Mouse (Mus musculus): ENCODE data around the gene Olfr707.
"Not testable (repeated sequence)": the region's sequence is repeated elsewhere in the genome, so short reads cannot be mapped to it uniquely, and the experiment has no call there.

Olfr707 gene

GRCm38 (mm10) chr7:106901141-106901540 is at the start of gene Olfr707:
TSS of gene Olfr707 (minus strand) at chr7:106901241.
- DNase-seq (ENCODE audit: low spot score in 2 of 2), result not testable (repeated sequence)

GRCm38 (mm10) chr7:106948212-106948611 is 47.2 kb upstream of the Olfr707 start, which contains the start of gene Olfr710:
TSS of gene Olfr710 (minus strand) at chr7:106948312.
- DNase-seq (ENCODE audit: low spot score in 2 of 2), result no peak

- no peak for DNase-seq (ENCODE audit: low spot score in 2 of 2)
Observed at GRCm38 (mm10) chr7:106932119-106932518, 31.1 kb upstream of the Olfr707 start, which contains the start of gene Olfr709-ps1. TSS of gene Olfr709-ps1 (minus strand) at chr7:106932219.

- not testable (repeated sequence) for DNase-seq (ENCODE audit: low spot score in 2 of 2)
Observed at GRCm38 (mm10) chr7:106920961-106921360, 19.9 kb upstream of the Olfr707 start.

- DNase-seq (ENCODE audit: low spot score in 2 of 2), result no peak
Observed at GRCm38 (mm10) chr7:106907676-106908075, 6.6 kb upstream of the Olfr707 start, which contains the start of gene Olfr1532-ps1. TSS of gene Olfr1532-ps1 (plus strand) at chr7:106908001.

GRCm38 (mm10) chr7:106888062-106888461 is 13.0 kb downstream of the Olfr707 start, which contains the start of gene Olfr706:
TSS of gene Olfr706 (minus strand) at chr7:106888162.
- no peak for DNase-seq (ENCODE audit: low spot score in 2 of 2)

GRCm38 (mm10) chr7:106876791-106877190 is 24.2 kb downstream of the Olfr707 start, which contains the start of gene Olfr705:
TSS of gene Olfr705 (minus strand) at chr7:106876891.
- no peak for DNase-seq (ENCODE audit: low spot score in 2 of 2)

- no peak for DNase-seq (ENCODE audit: low spot score in 2 of 2)
Observed at GRCm38 (mm10) chr7:106862885-106863284, 38.2 kb downstream of the Olfr707 start, which contains the start of gene Olfr704. TSS of gene Olfr704 (plus strand) at chr7:106863185.

GRCm38 (mm10) chr7:106843060-106843459 is 58.0 kb downstream of the Olfr707 start, which contains the start of gene Olfr703:
TSS of gene Olfr703 (plus strand) at chr7:106843360.
- DNase-seq (ENCODE audit: low spot score in 2 of 2), result no peak

Measured in frontal cortex, postnatal 25 days (tissue).